Mouse (Mus musculus) brain, embryonic 14.5 days (tissue): ENCODE data around the gene Rnf111. TPM values are rescaled to one million over a fixed set of nuclear protein-coding genes. Genes with fewer than 3 reads are reported as not detected.
"Not testable (repeated sequence)": the region's sequence is repeated elsewhere in the genome, so short reads cannot be mapped to it uniquely, and the experiment has no call there.

Experiments used
- DNase-seq: peaks from one replicate; pipeline ENCODE4 v3.0.0-alpha.2; 2011; ENCODE audit warnings: low read depth
- CTCF ChIP-seq: fragments of 200-500 bp; IDR thresholded peaks from 2 replicates; pipeline ENCODE4 v1.5.1; 2012; ENCODE audit warnings: inconsistent platforms, mild to moderate bottlenecking, moderate library complexity, borderline replicate concordance; ENCODE audit not compliant: insufficient read depth, insufficient read length; ENCODE audit errors: extremely low read depth
- POLR2A ChIP-seq: fragments of 200-500 bp; IDR thresholded peaks from 2 replicates; pipeline ENCODE4 v1.6.1; 2012; ENCODE audit warnings: mild to moderate bottlenecking, inconsistent platforms, borderline replicate concordance; ENCODE audit not compliant: poor library complexity, insufficient read depth, insufficient read length, severe bottlenecking; ENCODE audit errors: extremely low read depth
- polyA plus RNA-seq: library from polyadenylated mRNA; depleted of rRNA; stranded (reverse); fragments of >200 nt; gene quantifications from 2 replicates; pipeline ENCODE4 v1.2.3, GENCODE M21; 2012

The Rnf111 gene
- polyA plus RNA-seq, 1 experiment = 55.2 TPM

- TF ChIP-seq POLR2A (no peak), CTCF (no peak)
- no peak for DNase-seq
Observed at GRCm38 (mm10) chr9:70485840-70486239, 17.7 kb downstream of the Rnf111 start.

GRCm38 (mm10) chr9:70483495-70483894 lies 20.0 kb downstream of the Rnf111 start:
- TF ChIP-seq CTCF (no peak), POLR2A (no peak)

GRCm38 (mm10) chr9:70481872-70482271 lies 21.7 kb downstream of the Rnf111 start:
- TF ChIP-seq CTCF (no peak), POLR2A (no peak)

More at GRCm38 (mm10) chr9:70483495-70483894, 20.0 kb downstream of the Rnf111 start:
- no peak for DNase-seq

GRCm38 (mm10) chr9:70477229-70477628 lies 26.3 kb downstream of the Rnf111 start:
- TF ChIP-seq CTCF (no peak), POLR2A (no peak)

More at GRCm38 (mm10) chr9:70481872-70482271, 21.7 kb downstream of the Rnf111 start:
- DNase-seq = no peak

GRCm38 (mm10) chr9:70475777-70476270 lies 27.7 kb downstream of the Rnf111 start:
- DNase-seq = no peak
- TF ChIP-seq POLR2A = no peak
- no peak for TF ChIP-seq CTCF

More at GRCm38 (mm10) chr9:70477229-70477628, 26.3 kb downstream of the Rnf111 start:
- DNase-seq = no peak

GRCm38 (mm10) chr9:70473400-70473799 lies 30.1 kb downstream of the Rnf111 start:
- DNase-seq = no peak

GRCm38 (mm10) chr9:70463091-70463490 lies 40.4 kb downstream of the Rnf111 start:
- not testable (repeated sequence) for DNase-seq

More at GRCm38 (mm10) chr9:70473400-70473799, 30.1 kb downstream of the Rnf111 start:
- TF ChIP-seq POLR2A (no peak), CTCF (no peak)

- TF ChIP-seq POLR2A (no peak), CTCF (no peak)
- DNase-seq = no peak
Observed at GRCm38 (mm10) chr9:70452371-70452770, 51.2 kb downstream of the Rnf111 start.

GRCm38 (mm10) chr9:70449072-70449471 lies 54.5 kb downstream of the Rnf111 start:
- no peak for DNase-seq
- TF ChIP-seq CTCF (no peak), POLR2A (no peak)

- TF ChIP-seq CTCF = no peak
- TF ChIP-seq POLR2A = no peak
- DNase-seq = no peak
Observed at GRCm38 (mm10) chr9:70439959-70440358, 63.6 kb downstream of the Rnf111 start.

GRCm38 (mm10) chr9:70422661-70423060 lies 80.9 kb downstream of the Rnf111 start:
- no peak for DNase-seq
- TF ChIP-seq POLR2A (no peak), CTCF (no peak)

- peak; percentile 97 for DNase-seq
- TF ChIP-seq CTCF (no peak), POLR2A (peak; percentile 41)
Observed at GRCm38 (mm10) chr9:70421257-70422056, 82.1 kb downstream of the Rnf111 start, which contains the start of gene Ccnb2. Gene Ccnb2 (minus strand): TSS chr9:70421547.

- peak; percentile 41; the same call in 1 of the 2 replicates for TF ChIP-seq CTCF
- no peak for TF ChIP-seq POLR2A
- no peak for DNase-seq
Observed at GRCm38 (mm10) chr9:70416412-70416811, 87.1 kb downstream of the Rnf111 start.

GRCm38 (mm10) chr9:70413038-70413437 lies 90.5 kb downstream of the Rnf111 start:
- no peak for TF ChIP-seq CTCF
- TF ChIP-seq POLR2A = no peak
- no peak for DNase-seq

- DNase-seq = no peak
- TF ChIP-seq POLR2A = no peak
- no peak for TF ChIP-seq CTCF
Observed at GRCm38 (mm10) chr9:70410668-70411067, 92.9 kb downstream of the Rnf111 start.

GRCm38 (mm10) chr9:70409743-70410142 lies 93.8 kb downstream of the Rnf111 start:
- no peak for TF ChIP-seq POLR2A
- no peak for TF ChIP-seq CTCF
- DNase-seq = no peak
